Mouse (Mus musculus): ENCODE measurements at regions not wholly inside any gene's neighbourhood (a gene's known extent, or its start where the extent isn't known, plus 50 kb on each side); places are given as distances from the start of the nearest gene placed in this dataset.
A peak's percentile ranks its signal among the peaks of the same experiment; 100 is the strongest.

DNA sequence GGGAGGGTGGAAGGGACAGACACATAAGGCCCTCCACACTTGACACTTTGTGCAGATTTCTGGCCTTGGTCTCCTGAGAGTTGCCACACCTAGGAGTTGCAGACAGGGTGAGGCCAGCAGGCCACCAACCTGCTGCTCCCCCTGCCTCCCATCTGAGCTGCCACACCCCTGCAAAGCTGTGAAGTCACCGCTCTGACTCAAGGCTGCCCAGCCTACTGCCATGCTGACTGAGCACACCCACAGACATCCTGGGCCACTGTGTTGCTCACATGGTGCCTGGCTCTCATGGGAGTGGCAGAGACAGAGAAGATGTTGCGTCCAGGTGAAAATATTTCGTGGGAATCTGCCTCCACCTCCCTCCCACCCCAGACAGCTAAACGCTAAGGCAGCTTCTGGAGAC, 150.3 kb downstream of the Tfap2c start:
- no peak for DNase-seq (ENCODE audit: low spot score)

DNA sequence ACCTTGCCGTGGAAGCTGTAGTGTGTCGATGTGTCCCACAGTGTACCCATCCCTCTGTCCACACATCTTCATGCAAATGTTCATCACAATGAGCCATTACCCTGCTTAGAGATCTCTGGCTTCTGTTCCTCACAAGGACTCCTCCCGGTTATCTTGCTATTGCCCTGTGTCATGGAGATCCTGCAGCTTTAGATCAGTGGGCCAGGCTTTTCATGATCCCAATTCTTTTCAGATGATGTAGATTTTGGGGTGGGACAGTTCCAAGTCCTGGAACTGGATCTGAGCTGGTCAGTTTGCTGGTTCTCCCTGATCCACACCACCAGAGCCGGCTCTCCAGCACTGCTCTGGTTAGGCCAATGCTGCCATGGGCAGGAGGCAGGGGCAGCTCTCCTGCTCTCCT, 161.2 kb downstream of the Tfap2c start:
- DNase-seq (ENCODE audit: low spot score) = no peak

DNA sequence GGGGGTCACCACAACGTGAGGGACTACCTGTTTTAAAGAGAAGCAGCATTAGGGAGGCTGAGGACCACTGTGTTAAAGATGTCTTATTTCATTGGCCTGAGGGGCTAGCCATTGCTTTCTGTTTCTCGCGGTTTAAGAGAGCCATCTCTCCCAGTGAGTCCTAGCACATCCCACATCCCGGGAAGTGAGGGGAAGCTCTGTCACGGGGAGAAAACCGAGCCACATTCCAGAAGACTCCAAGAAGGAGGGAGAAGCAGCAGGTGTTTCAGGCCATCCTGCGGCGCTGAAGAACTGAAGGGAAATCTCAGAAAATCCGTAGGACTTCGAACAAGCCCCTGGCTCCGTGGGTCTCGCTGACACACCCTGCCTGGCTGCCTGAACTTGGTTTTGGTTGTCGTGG, 177.3 kb downstream of the Tfap2c start:
- DNase-seq (ENCODE audit: low spot score) = no peak

DNA sequence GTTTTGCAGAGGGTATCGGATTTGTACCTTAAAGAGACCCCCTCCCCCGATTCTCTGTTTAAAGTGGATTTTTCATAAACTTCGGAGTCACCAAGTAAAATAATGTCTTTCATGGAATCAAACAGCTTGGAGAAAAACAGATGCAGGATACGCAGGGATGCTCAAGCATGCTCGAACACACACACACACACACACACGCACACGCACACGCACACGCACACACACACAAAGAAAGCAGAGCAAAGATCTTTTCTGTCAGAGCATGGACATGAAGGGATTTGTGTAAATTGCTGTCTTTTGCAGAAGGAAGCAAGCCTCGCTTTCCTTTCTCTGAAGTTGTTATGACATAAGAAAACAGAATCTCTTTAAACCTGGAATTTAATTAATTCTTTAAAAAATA, 178.2 kb downstream of the Tfap2c start:
- DNase-seq (ENCODE audit: low spot score) = no peak

- no peak for DNase-seq (ENCODE audit: low spot score)
These were observed 178.9 kb downstream of the Tfap2c start for GRCm38 (mm10) chr2:172728240-172728821.

DNA sequence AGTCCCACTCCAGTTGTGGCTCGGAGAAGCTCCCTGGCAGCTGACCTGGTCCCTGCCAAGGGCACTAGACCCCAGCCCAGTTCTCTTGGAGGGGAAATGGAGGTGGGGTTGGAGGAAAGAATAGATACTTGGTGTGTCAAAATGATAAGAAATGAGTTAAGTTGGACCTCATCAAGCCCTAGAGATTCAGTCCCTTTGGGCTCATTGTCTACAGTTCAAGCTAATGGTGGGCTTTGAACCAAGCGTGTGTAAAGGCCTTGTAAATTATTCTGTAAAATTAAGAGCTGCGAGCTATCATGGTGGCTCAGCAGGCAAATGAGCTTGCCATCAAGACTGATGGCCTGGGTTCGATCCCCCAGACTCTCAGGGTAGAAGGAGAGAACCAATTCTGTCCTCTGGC, 179.8 kb downstream of the Tfap2c start:
- no peak for DNase-seq (ENCODE audit: low spot score)

DNA sequence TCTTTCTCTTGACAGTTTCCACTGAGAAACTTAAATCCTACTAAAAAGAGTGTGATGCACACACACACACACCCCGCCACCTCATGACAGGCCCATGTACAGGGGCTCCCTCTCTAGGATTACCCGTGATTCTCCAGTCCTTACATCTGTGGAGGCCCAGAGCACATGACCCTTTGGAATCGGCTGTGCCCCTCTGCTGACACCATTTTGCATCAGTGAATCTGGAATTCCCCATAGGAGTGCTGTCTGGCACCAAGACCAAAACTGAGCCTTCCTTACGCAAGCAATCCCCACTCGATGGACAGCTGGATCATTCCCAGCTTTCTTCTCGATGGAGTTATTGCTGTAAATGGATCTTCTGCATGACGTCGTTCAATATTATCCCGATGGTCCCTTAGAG, 180.3 kb downstream of the Tfap2c start:
- no peak for DNase-seq (ENCODE audit: low spot score)

GRCm38 (mm10) chr2:172731408-172731807, 182.0 kb downstream of the Tfap2c start:
- DNase-seq (ENCODE audit: low spot score) = no peak

DNA sequence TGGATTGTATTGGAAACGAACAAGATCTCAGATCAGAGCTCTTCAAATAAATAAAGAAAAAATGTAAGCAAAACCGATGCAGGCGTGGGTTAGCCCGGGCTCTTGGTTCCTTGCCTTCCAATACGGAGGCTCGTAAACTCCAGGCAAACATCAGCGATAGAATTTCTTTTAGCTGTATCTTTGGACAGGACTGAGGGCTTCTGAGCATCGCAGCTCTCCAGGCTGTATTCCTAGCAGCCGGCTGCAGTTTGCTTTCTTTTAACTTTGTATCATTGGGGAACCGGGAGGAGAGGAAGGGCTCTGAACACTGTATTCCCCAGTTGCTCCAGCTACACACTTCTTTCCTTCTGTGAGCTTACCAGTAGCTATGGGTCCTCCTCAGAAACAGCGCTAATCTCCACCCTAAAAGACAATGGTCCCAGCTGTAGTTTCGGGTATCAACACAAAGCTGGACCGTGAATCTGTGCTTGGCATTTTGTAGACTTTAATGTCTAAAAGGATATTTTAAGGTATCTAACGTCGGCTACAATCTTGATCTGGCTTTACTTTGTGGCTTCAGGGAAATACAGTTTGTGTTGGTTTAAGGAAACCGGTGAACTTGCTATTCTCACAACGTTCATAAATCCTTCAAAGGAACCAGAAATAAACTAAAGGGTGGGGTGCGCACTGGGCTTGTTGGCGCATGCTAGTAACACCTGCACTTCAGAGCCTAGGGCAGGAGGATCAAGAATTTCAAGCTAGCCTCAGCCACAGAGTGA, 183.2 kb downstream of the Tfap2c start:
- DNase-seq (ENCODE audit: low spot score) = no peak

DNA sequence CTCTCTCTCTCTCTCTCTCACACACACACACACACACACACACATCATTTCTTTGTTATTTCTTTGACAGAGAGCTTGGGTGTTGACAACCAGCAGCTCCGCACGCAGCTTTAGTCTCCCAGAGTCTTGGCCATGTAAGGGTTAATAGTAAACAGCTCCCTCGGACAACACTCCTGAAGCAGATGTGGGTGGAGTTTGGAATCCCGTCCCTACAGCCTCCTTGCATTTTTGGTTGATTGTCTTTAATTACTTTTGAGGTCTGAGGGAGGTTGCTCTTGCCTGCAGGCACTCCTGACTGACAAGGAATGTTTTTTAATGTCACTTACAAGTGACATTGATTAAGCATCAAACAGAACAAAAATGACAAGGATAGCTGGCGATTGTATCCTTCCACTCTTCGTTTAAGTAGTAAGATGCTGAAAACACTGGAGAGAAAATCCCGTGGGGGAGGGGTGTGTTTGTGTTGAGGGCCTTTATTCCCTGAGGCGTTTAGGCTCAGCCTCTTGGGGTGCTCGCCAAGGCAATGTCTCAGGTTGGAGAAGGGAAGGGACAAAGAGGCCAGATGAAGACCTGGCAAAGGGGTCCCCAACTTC, 184.1 kb downstream of the Tfap2c start:
- no peak for DNase-seq (ENCODE audit: low spot score)

GRCm38 (mm10) chr2:172735621-172736020, 186.2 kb downstream of the Tfap2c start:
- DNase-seq (ENCODE audit: low spot score) = no peak

DNA sequence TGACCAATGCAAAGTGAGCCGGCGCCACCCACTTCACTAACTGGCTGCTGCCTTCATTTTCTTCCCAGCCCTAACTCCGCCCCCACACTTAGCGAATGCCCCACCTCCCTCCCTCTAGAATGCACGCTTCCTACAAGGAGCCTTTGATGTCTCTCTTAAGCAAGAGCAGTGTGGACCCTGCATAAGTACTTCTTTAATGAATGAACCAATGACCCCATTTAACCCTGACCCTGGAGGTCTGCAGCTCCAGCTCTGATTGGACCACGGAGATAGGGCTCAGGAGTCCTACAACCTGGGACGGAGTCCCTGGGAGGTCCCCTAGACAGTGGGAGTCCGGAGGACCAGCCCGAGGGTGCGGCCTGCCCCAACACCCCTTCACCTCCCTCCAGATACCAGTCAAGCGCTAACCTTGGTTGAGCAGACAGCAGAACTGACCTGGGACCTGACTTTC, 189.7 kb downstream of the Tfap2c start:
- no peak for DNase-seq (ENCODE audit: low spot score)

- no peak for DNase-seq (ENCODE audit: low spot score)
These were observed 190.1 kb downstream of the Tfap2c start for GRCm38 (mm10) chr2:172739529-172739928.

DNA sequence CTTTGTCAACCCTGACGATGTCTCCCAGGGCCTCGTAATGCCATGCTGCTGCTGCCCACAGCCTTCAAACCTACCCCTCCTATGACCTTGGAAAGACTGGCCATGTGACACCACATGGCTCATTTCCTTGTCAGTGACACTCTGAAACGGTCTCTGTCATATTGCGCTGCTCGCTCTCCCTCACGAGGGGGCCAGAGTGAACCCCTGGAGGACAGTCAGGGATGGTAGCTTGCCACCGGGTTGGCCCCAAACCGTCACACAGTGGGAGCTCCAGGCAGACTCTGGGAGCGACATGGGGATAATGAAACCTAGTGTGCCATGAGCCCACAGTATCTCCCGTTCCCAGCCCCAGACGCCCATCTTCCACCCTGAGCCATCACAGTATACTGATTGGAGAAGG, 188.8 kb downstream of the Bmp7 start:
- DNase-seq (ENCODE audit: low spot score) = no peak

- DNase-seq (ENCODE audit: low spot score) = no peak
These were observed 184.2 kb downstream of the Bmp7 start for GRCm38 (mm10) chr2:172755686-172756471.

- no peak for DNase-seq (ENCODE audit: low spot score)
These were observed 183.7 kb downstream of the Bmp7 start for GRCm38 (mm10) chr2:172756472-172756860.

GRCm38 (mm10) chr2:172758497-172758896, 181.6 kb downstream of the Bmp7 start:
- peak; percentile 35 for DNase-seq (ENCODE audit: low spot score)

- no peak for DNase-seq (ENCODE audit: low spot score)
These were observed 174.9 kb downstream of the Bmp7 start for GRCm38 (mm10) chr2:172765260-172765659.

- DNase-seq (ENCODE audit: low spot score) = no peak
These were observed 173.7 kb downstream of the Bmp7 start for GRCm38 (mm10) chr2:172766403-172766802.

DNA sequence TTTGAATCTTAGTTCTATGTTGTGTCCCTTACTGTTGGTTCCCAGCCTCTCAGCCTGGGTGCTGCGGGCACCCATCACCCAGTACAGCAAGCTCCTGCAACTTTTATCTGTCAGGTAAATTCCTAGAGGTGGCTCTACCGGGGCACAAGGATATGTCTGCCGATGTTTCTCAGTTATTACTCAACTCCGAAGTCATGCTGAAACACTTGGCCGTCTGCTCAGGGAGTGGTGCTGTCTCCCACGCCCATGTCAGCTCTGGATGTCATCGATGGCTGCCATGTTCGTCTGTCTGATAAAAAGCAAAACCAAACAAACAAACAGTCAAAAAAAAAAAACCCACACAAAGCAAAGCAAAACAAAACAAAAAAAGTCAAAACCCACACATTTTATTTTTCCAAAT, 171.4 kb downstream of the Bmp7 start:
- DNase-seq (ENCODE audit: low spot score) = no peak

- DNase-seq (ENCODE audit: low spot score) = no peak
These were observed 170.1 kb downstream of the Bmp7 start for GRCm38 (mm10) chr2:172770061-172770460.

GRCm38 (mm10) chr2:172770606-172771005, 169.5 kb downstream of the Bmp7 start:
- DNase-seq (ENCODE audit: low spot score) = no peak

All from urinary bladder, adult 2 months (tissue).